13 mouse cellular contexts compared by ENCODE assay signal in the genomic region with DNA sequence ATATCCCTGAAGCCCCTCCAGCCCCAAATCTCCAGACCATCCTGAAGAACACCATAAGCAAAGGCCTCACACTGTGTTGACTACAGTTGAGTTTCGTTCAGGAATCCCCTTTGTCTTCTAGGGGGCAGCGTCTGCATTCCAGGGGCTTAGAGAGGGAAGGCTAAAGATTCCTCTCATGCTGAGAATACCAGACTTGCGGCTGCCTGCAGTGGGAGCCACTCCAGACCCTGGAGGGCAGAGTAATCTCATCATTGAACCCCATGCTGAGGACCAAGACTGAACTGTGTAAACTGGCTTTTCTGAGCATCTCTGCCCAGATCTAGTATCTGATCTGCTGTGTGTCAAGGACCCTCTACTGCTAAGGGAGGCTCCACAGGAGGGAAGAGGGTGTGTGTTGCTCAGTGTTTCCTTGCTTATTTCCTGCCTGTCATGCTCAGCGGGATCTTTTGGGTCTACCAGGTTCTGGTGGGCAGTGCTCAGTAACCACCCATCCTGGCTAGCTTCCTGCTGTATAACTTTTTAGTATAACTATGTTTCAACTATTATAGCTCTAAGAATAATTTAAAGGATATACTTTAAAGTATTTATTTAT. TPM values are rescaled to one million over a fixed set of nuclear protein-coding genes. Genes with fewer than 3 reads are reported as not detected.
DNase-seq lines count a peak whose midpoint lies in the region; ATAC-seq and TF ChIP-seq lines count a peak whose summit lies in the region.
"Had no signal": no experiment of that assay in that cellular context is flagged by ENCODE, and none has a peak within 500 bp of the region (broad histone marks: within the 10 kb centered on the region; RNA-seq: fewer than 3 reads in every experiment).

No protein-coding gene starts in this region.

- H3K9ac ChIP-seq in forebrain, postnatal 0 days: no peak overlapping the region
- no peak overlapping the region for H3K9ac ChIP-seq in intestine, embryonic 16.5 days (ENCODE audit: low read depth, low read length)
- H3K9ac ChIP-seq in intestine, embryonic 15.5 days: no peak overlapping the region
- H3K9ac ChIP-seq in ES-E14 (ENCODE audit: insufficient read depth, low read depth, low read length, poor library complexity, severe bottlenecking): no peak overlapping the region
- no peak overlapping the region for H3K9ac ChIP-seq in limb, embryonic 12.5 days (replicated peaks)

- no peak overlapping the region for H3K4me3 ChIP-seq in forebrain, embryonic 10.5 days
- H3K4me3 ChIP-seq in forebrain, postnatal 0 days (ENCODE audit: low read depth, low read length): no peak overlapping the region
- no peak overlapping the region for H3K4me3 ChIP-seq in intestine, embryonic 16.5 days (ENCODE audit: low read length)
- no peak overlapping the region for H3K4me3 ChIP-seq in intestine, embryonic 15.5 days (replicated peaks)
- no peak overlapping the region for H3K4me3 ChIP-seq in ES-E14 (ENCODE audit: insufficient read depth in 1 of 2, low read depth in 1 of 2, low read length in 2 of 2, poor library complexity in 1 of 2, severe bottlenecking in 1 of 2)
- H3K4me3 ChIP-seq in limb, embryonic 12.5 days (replicated peaks): no peak overlapping the region

- H3K27me3 ChIP-seq in forebrain, embryonic 10.5 days (ENCODE audit: poor library complexity, severe bottlenecking): no peaks in the 10 kb centered on the region
- H3K27me3 ChIP-seq in forebrain, postnatal 0 days (ENCODE audit: insufficient read depth, low read length): no peaks in the 10 kb centered on the region
- H3K27me3 ChIP-seq in intestine, embryonic 16.5 days (replicated peaks; ENCODE audit: control insufficient read depth, insufficient read depth, low read length): no peaks in the 10 kb centered on the region
- H3K27me3 ChIP-seq in intestine, embryonic 15.5 days (replicated peaks): no peaks in the 10 kb centered on the region
- H3K27me3 ChIP-seq in limb, embryonic 12.5 days: no peaks in the 10 kb centered on the region

- no peak for TF ChIP-seq CTCF in forebrain, postnatal 0 days (IDR thresholded peaks at IDR 0.05; ENCODE audit: low read depth)

- H3K27ac ChIP-seq in forebrain, embryonic 10.5 days: peak overlapping the region; percentile 78
- H3K27ac ChIP-seq in forebrain, postnatal 0 days (ENCODE audit: low read depth, low read length): no peak overlapping the region
- H3K27ac ChIP-seq in intestine, embryonic 16.5 days (ENCODE audit: low read length): 0 out of 2 replicates have a peak overlapping the region, but pooled peaks have one; percentile 18
- no peak overlapping the region for H3K27ac ChIP-seq in intestine, embryonic 15.5 days
- peak overlapping the region; percentile 49; the same call in 1 of the 2 replicates for H3K27ac ChIP-seq in ES-E14 (ENCODE audit: insufficient read depth, low read depth, low read length, poor library complexity, severe bottlenecking)
- peak overlapping the region; percentile 64; the same call in 1 of the 2 replicates for H3K27ac ChIP-seq in limb, embryonic 12.5 days

- H3K4me2 ChIP-seq in forebrain, postnatal 0 days (ENCODE audit: low read depth): no peak overlapping the region
- H3K4me2 ChIP-seq in intestine, embryonic 16.5 days (ENCODE audit: low read depth, low read length): no peak overlapping the region
- H3K4me2 ChIP-seq in intestine, embryonic 15.5 days (replicated peaks): no peak overlapping the region
- H3K4me2 ChIP-seq in limb, embryonic 12.5 days: no peak overlapping the region

- in situ Hi-C loops in ES-E14 (cut with MboI; ENCODE audit: low sequenced_read_pairs in 2 of 2, unreplicated experiment in 2 of 2): no loop called here

- ATAC-seq in forebrain, postnatal 0 days: no peak
- ATAC-seq in intestine, embryonic 16.5 days: no peak; the same call in 1 of the 2 replicates
- ATAC-seq in intestine, embryonic 15.5 days: no peak
- no peak for ATAC-seq in limb, embryonic 12.5 days (ENCODE audit: insufficient number of reproducible peaks, insufficient read depth, low FRiP score, low TSS enrichment, low read depth)
- no peak for ATAC-seq in CD4-positive, CD25-positive, alpha-beta regulatory T cell, adult 4 months

- DNase-seq in forebrain, embryonic 10.5 days (ENCODE audit: extremely low spot score, low spot score): no peak
- no peak for DNase-seq in forebrain, postnatal 0 days
- no peak for DNase-seq in ES-E14 (ENCODE audit: low read depth, low spot score)
- DNase-seq in layer of hippocampus, adult 18-20 months (ENCODE audit: low spot score in 2 of 2): no peak
- DNase-seq: cerebellum, adult 2 months; kidney, postnatal 25 days; thymus, postnatal 25 days had no signal

- H3K36me3 ChIP-seq in forebrain, embryonic 10.5 days (replicated peaks): no peaks in the 10 kb centered on the region
- no peaks in the 10 kb centered on the region for H3K36me3 ChIP-seq in forebrain, postnatal 0 days (ENCODE audit: insufficient read depth)
- H3K36me3 ChIP-seq in intestine, embryonic 16.5 days (ENCODE audit: control insufficient read depth, insufficient read depth, low read length): no peaks in the 10 kb centered on the region
- H3K36me3 ChIP-seq in intestine, embryonic 15.5 days: no peaks in the 10 kb centered on the region
- no peaks in the 10 kb centered on the region for H3K36me3 ChIP-seq in ES-E14 (ENCODE audit: control insufficient read depth, insufficient read depth, low read length, poor library complexity, severe bottlenecking)
- no peaks in the 10 kb centered on the region for H3K36me3 ChIP-seq in limb, embryonic 12.5 days

- H3K4me1 ChIP-seq in forebrain, embryonic 10.5 days: peaks cover 46% of the 10 kb centered on the region
- no peaks in the 10 kb centered on the region for H3K4me1 ChIP-seq in forebrain, postnatal 0 days (ENCODE audit: insufficient read depth)
- peaks cover 21% of the 10 kb centered on the region for H3K4me1 ChIP-seq in intestine, embryonic 16.5 days (ENCODE audit: control insufficient read depth, insufficient read depth, low read length)
- H3K4me1 ChIP-seq in intestine, embryonic 15.5 days (replicated peaks): peaks cover 11% of the 10 kb centered on the region
- peaks cover 5 to 16% of the 10 kb centered on the region in 2 experiments; a peak in 3 of 4 replicates for H3K4me1 ChIP-seq in ES-E14 (ENCODE audit: control insufficient read depth in 2 of 2, insufficient read depth in 2 of 2, low read length in 2 of 2, poor library complexity in 1 of 2)
- peaks cover 43% of the 10 kb centered on the region for H3K4me1 ChIP-seq in limb, embryonic 12.5 days (replicated peaks)

- WGBS in forebrain, embryonic 10.5 days: 14% methylated on average over 4 of the region's 4 CpGs
- 26% methylated on average over 4 of the region's 4 CpGs for WGBS in forebrain, postnatal 0 days
- 35% methylated on average over 4 of the region's 4 CpGs for WGBS in intestine, embryonic 16.5 days
- WGBS in intestine, embryonic 15.5 days: 33% methylated on average over 4 of the region's 4 CpGs
- WGBS in limb, embryonic 12.5 days: 25% methylated on average over 4 of the region's 4 CpGs

- H3K9me3 ChIP-seq in forebrain, embryonic 10.5 days: no peaks in the 10 kb centered on the region
- H3K9me3 ChIP-seq in forebrain, postnatal 0 days (ENCODE audit: low read length): no peaks in the 10 kb centered on the region
- H3K9me3 ChIP-seq in intestine, embryonic 16.5 days (ENCODE audit: control insufficient read depth, low read length): no peaks in the 10 kb centered on the region
- no peaks in the 10 kb centered on the region for H3K9me3 ChIP-seq in intestine, embryonic 15.5 days
- no peaks in the 10 kb centered on the region for H3K9me3 ChIP-seq in ES-E14 (ENCODE audit: control insufficient read depth, insufficient read depth, low read depth, low read length)
- H3K9me3 ChIP-seq in limb, embryonic 12.5 days: no peaks in the 10 kb centered on the region

TF ChIP-seq in ES-E14, 5 proteins besides CTCF, POLR2A, EP300 and RAD21:
- TF ChIP-seq ZC3H11A (IDR thresholded peaks at IDR 0.05; ENCODE audit: borderline replicate concordance, low read depth, low read length) (no peak), ZNF384 (IDR thresholded peaks at IDR 0.05; ENCODE audit: low read depth, low read length) (no peak), MAFK (IDR thresholded peaks at IDR 0.05; ENCODE audit: insufficient read depth, low read depth, low read length) (no peak), CHD2 (IDR thresholded peaks at IDR 0.05; ENCODE audit: low read depth, low read length) (no peak), HCFC1 (IDR thresholded peaks at IDR 0.05; ENCODE audit: borderline replicate concordance, insufficient read depth, low read length) (no peak)

RNA-seq across cellular contexts. Expression of gene Laptm4a, which starts 21.3 kb away (rescaled TPM):
- 178 and 181 TPM in 2 replicates for polyA plus RNA-seq in forebrain, embryonic 10.5 days (2016; fragmentation: Nextera tagmentation; extraction: Ambion mirVana)
- 168 and 184 TPM in 2 replicates for total RNA-seq in forebrain, postnatal 0 days (2014; rRNA removed)
- polyA plus RNA-seq in forebrain, postnatal 0 days (2015; fragmentation: Nextera tagmentation; extraction: Ambion mirVana): 270 and 278 TPM in 2 replicates
- polyA plus RNA-seq in intestine, embryonic 16.5 days (2015; fragmentation: Nextera tagmentation; extraction: Ambion mirVana): 244 and 257 TPM in 2 replicates
- 249 and 294 TPM in 2 replicates for polyA plus RNA-seq in intestine, embryonic 15.5 days (2015; fragmentation: Nextera tagmentation; extraction: Ambion mirVana)
- 238 and 248 TPM in 2 replicates for total RNA-seq in ES-E14 (2012; rRNA removed)
- polyA plus RNA-seq in limb, embryonic 12.5 days (2016; fragmentation: Nextera tagmentation; extraction: Ambion mirVana): 278 and 287 TPM in 2 replicates
- 100 to 1,000 TPM; 127 to 169 TPM for polyA plus RNA-seq in CD4-positive, CD25-positive, alpha-beta regulatory T cell, adult 4 months (2017; shearing (Covaris generic))
- 100 to 1,000 TPM; 215 to 227 TPM for total RNA-seq in layer of hippocampus, adult 18-20 months (2021)

RNA-seq across cellular contexts. Expression of gene Matn3, which starts 47.5 kb away (rescaled TPM):
- 5.9 and 7.0 TPM in 2 replicates for polyA plus RNA-seq in forebrain, embryonic 10.5 days (2016; fragmentation: Nextera tagmentation; extraction: Ambion mirVana)
- total RNA-seq in forebrain, postnatal 0 days (2014; rRNA removed): 0.15 and 0.57 TPM in 2 replicates
- 0.15 and 0.18 TPM in 2 replicates for polyA plus RNA-seq in forebrain, postnatal 0 days (2015; fragmentation: Nextera tagmentation; extraction: Ambion mirVana)
- polyA plus RNA-seq in intestine, embryonic 16.5 days (2015; fragmentation: Nextera tagmentation; extraction: Ambion mirVana): 0.04 and 0.07 TPM in 2 replicates
- 0.11 and 0.13 TPM in 2 replicates for polyA plus RNA-seq in intestine, embryonic 15.5 days (2015; fragmentation: Nextera tagmentation; extraction: Ambion mirVana)
- 2.5 and 5.3 TPM in 2 replicates for total RNA-seq in ES-E14 (2012; rRNA removed)
- 5.4 and 7.5 TPM in 2 replicates for polyA plus RNA-seq in limb, embryonic 12.5 days (2016; fragmentation: Nextera tagmentation; extraction: Ambion mirVana)
- polyA plus RNA-seq in CD4-positive, CD25-positive, alpha-beta regulatory T cell, adult 4 months (2017; shearing (Covaris generic)): not detected
- not detected for total RNA-seq in layer of hippocampus, adult 18-20 months (2021)
- total RNA-seq: monocyte, adult 5-6 weeks had no signal
- polyA plus RNA-seq: cerebellum, adult 2 months; heart, embryonic 14.5 days had no signal

Comparison
In these comparisons a context has a peak if more than half of its experiments do, and no peak if none do; other contexts are left out.
1. H3K27ac ChIP-seq: peak in forebrain, embryonic 10.5 days (single experiment), intestine, embryonic 16.5 days (single experiment), ES-E14 (single experiment) and limb, embryonic 12.5 days (single experiment); none in forebrain, postnatal 0 days (single experiment) and intestine, embryonic 15.5 days (single experiment).